Mouse (Mus musculus) fat pad, adult 2 months (tissue): ENCODE measurements around the gene Kcmf1.
"Not testable (repeated sequence)": the region's sequence is repeated elsewhere in the genome, so short reads cannot be mapped to it uniquely, and the experiment has no call there.

Source experiments
- DNase-seq: peaks from one replicate; pipeline ENCODE4 v3.0.0-alpha.2; 2011; ENCODE audit warnings: low read depth, low spot score; ENCODE audit errors: extremely low read depth

The Kcmf1 gene

DNA sequence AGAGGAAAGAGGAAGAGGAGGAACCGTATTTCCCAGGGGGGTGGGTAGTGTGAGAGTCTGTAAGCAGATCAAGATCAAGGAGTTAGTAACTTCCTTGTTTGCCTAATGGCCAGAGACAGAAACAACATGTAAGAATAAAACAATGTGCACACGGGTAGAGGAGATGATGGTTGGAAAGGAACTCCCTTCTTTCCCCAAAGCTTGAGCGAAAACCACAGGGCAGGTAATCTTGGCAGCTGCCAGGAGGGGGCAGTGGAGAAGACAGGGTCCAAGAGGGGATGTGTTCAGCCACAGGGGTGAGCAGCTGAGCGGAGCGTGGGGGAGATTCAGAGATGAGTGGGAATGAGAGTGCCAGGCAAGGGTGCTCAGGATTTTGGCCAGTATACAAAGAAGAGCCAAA, 48.1 kb downstream of the Kcmf1 start:
- no peak for DNase-seq

DNA sequence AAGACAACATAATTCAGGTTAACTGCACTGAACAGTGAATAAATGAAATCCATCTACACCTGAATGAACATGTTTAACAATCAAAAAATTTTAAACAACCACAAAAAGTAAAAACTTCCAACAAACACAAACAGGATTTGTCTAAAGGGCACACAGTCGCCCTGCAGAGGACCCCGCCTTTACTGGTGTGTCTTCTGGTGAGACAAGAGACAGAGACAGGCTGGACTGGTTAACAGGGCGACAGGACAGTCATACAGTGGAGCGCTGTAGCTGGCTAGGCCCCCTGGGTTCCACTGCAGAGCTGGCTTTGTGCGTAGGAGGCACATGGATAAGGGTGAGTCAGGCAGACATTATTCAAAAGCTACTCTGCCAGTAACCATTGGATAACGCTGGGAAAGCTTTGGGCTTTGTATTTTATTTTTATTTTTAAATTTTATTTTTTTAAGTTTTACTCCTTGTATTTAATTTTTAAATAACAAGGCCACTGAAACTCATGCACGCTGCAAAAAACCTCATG, 57.7 kb downstream of the Kcmf1 start:
- no peak for DNase-seq

DNA sequence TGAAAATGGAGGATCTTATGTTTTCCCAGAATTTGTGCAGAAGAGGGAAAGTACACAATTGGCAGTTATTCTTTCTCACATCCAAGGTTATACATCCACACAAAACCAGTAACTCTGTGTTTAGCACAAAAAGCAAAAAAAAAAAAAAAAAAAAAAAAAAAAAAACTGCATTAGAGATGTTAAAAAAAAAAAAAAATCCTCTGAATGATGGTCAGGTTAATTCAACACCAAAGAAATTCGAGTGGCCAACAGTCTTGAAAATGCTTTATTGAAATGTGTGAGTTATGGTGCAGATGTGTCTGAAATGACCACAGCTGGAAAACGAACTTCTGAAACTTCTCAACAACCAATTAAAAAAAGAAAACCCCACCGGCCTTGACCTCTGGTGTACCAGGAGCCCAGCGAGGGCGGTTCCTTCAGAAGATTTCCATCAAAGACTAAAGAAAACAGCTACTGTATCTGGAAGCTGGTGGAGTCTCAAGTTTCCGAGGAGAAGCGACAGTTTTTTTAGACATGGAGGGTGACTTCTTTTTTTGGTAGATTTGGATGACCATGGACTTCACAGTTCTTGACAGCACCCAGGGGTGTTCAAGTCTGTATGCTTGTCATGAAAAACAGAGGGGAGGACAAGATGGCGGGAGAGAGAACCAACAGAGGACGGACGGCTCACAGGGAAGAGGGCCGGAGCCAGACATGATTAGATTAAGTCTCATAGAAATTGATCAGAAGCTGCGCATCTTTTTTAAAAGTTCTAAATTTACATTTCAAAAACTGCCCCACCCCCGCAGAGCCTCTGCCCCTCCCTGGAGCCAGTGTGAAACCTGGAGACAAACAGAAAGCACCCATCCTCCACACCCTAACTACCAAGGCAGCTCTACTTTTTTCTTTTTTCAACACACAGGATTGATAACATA, 58.7 kb downstream of the Kcmf1 start:
- DNase-seq, result no peak

DNA sequence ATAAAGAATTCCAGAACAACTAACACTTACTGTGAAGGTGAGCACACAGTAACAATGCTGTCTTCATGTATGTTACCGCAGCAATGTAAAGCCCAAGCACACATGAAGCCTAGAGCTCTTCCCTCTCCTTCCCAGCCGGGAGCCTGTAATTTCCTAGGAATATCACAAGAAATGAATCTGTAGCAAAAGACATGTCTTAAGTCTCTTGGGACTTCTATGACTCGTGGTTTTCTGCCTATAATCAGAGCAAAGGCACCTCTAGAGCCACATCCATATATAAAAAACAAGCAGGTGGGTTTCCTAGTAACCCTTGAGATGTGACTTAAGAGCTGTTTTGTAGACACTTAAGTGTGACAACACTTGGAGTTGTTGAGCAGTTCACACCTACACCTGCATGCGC, 62.0 kb downstream of the Kcmf1 start:
- no peak for DNase-seq

DNA sequence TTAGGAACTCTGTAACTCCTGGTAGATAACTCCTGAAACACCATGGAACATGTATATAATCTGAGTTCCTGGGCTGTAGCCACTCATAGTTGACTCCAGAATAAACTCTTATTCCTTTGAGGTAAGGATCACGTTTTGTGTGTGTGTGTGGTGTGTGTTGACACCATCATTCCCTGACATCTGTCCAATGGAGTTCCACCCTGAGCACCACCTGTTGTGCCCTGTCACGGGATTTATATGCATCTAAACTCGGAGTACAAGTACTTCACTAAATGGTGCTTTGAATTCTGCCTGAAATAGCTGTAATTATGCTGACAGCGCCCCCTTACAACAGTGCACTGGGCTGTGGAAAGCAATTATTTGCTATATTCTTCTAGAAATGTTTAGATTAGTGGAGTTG, 65.3 kb downstream of the Kcmf1 start:
- DNase-seq, result no peak

DNA sequence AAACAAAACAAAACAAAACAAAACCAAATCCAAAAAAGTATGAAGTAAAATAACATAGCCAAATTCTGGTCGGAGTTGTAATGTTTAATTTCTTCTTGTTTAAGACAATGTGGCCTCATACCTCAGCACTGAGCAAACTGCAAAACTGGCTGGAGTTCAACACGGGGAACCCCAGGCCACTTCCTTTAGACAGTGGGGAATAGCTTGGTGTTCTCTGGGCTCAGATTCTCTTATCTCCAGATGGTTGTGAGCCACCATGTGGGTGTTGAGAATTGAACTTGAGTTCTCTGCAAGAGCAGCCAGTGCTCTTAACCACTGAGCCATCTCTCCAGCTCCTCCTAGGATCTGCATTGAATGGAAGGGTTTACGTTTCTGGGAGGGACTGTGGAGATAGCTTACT, 67.9 kb downstream of the Kcmf1 start:
- no peak for DNase-seq

DNA sequence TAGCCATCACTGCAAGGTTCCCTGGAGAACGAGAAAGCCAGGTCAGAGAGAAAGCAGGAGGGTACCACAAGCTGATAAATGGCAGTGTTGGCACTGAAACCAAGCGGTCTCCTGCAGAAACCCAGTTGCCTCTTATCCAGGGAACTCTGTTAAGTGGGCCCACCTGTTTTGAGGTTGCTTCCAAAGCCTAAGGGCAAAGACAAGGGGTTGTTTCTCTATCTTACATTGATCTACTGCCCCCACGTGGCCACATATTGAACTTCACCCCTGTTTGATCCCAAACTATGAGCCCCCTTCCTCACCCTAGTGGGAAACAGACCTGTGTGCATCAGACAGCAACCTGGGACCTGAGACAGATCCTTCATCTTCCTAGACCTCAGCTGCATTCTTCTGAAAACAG, 68.5 kb downstream of the Kcmf1 start:
- DNase-seq, result no peak

DNA sequence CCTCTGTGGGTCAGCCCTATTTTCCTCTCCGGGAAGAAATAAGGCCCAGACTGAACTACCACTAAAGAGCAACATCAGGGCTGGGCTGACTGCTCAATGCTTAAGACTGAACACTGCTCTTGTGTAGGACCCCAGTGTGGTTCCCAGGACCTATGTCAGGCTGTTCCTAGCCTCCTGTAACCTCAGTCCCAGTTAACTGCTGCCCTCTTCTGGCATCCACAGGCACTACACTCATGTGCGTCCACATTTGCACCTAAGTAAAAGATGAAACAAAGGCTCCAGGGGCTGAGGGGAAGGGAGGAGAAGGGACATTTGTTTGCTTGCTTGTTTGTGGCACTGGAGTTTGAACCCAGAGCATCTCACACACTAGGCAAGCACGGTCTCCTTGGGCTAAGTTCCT, 70.9 kb downstream of the Kcmf1 start:
- DNase-seq, result no peak

DNA sequence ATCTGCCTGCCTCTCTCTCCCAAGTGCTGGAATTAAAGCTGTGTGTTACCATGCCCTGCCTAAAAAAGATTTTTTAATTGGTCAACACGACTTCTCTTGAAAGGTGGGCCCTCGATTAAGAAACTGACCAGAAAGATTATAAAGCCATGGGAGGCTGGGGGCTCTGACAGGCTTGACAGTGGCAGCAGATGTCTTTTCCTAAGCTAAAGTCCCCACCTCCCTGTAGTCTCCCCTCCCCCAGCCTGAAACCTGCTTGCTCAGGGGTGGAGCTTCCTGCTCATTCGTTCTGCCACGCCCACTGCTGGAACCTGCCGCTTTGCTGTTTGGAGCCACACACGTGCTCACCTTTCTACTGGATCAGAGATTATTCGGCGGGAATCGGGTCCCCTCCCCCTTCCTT, 71.7 kb downstream of the Kcmf1 start:
- DNase-seq, result not testable (repeated sequence)

DNA sequence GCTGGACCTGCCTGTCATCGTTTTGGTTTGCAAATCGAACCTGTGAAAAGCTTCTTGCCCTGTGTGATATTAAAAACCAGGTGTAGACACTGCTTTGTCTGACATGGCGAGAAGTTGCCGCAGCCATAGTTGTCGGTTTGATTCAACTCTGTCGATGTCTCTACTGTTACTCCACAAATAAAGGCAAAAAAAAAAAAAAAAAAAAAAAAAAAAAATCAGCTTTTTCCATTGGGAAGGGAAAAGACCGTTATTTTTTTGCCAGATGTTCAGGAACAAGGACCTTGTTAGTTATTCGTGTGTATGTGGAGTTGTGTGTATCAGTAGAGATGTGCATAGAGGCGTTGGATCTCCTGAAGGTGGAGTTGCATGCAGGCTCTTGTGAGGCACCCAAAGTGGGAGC, 74.0 kb downstream of the Kcmf1 start:
- no peak for DNase-seq

DNA sequence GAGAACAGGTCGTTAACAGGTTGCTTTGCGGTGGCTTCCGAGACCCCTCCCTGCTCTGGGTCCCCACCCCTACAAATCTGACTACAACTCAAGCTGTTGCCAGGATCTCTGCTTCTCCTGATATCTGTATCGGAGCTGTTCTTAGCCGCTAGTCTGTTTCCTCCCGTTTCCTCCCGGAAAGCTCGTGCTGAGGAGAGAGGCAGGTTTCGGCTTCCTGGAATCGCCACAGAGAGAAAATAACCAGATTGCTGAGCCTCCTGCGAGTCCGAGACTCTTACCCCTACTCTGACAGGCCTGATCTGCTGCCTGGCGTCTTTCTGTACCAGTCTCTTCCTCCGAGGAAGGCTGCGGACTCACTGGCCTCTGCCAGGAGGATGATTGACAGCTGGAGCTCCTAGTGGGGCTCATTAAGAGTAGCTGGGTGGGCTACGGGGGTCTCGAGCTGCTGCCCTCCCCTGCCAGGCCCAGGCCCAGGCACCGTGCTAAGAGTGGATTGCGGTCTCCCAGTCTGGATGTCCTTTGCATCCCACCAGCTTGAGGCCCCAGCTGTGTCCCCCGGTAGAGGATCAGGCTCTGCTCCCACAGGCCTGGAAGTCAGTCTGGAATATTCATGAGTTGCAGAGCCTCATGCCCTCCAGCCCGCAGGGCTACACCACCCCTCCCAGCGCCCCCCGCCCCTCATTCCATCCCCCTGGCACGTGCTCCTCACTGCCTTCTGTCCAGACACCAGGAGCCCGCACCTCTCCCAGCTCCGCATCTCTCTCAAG, 74.6 kb downstream of the Kcmf1 start:
- DNase-seq, result no peak

DNA sequence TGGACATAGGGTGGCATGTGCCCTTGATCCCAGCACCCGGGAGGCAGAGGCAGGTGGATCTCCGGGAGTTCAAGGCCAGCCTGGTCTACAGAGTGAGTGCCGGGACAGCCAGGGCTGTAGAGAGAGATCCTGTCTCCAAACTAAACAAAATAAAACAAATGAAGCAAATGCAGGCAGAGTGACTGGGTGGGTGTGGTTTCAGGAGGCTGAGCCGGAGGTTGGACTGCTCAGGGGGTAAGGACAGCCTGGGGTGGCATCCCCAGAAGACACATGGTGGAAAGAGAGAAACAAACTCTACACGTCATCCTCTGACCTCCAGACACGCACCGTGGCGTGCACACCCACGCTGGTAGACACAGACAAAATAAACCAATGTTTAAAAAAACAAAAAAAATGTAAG, 86.3 kb downstream of the Kcmf1 start:
- no peak for DNase-seq

DNA sequence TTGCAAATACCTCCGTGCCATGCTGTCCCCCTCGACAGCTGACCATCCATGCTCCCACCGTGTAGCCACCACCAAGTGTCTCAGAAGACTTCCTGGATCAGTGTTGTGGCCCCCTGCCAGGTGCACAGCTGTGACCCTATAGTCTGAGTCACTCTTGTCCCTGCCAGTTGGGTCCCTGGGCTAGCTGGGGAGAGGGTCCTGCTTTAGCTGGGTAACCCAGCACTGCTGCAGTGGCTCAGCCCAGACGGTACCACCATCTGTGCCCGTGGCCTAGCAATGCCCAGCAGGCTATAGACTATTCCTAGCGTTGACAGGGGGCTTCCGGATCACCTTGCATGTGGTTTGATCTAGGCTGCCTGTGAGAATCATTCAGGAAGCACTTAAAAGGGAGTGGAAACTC, 89.5 kb downstream of the Kcmf1 start:
- no peak for DNase-seq

DNA sequence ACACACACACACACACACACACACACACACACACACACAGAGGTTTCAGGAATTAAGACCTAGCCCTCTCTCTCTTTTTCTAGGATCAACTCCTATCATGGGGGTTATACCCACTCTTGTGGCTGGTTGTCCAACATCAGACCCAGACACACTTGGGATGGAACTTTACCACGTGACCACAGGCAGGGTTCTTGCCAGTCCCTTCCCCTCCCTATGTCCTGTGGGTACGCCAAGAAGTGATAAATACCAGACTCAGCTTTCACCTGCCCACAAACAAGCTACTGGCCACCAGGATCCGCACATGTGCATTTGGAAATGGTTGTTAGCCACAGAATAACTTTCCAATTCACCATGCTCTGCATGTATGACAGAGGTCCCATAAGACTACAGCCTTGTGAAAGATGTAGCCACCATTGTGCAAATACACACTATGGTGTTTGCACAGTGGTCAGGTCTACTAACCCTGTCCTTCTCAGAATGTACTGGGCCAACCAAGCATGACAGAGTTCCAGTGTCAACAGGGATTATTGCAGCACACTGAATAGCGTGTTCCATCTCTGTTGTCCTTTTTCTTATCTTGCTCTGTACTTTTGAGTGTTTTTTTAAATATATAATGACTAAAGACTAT, 90.1 kb downstream of the Kcmf1 start:
- no peak for DNase-seq

DNA sequence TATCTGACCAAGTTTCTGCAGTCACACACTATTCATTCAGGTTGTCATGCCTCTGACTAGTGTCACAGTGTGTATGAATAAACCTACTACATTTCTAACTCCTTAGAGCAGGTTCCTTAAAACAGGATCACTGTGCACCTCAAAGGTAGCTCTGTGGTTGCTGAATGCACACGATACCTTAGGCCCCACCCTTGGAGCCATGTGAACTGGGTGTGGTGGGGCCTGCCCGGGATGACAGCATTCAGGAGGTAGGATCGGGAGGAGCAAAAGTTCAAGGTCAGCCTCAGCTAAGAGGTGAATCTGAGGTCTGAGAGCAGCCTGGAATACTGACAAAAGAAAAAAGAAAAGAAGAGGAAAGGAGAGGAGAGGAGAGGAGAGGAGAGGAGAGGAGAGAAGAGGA, 91.4 kb downstream of the Kcmf1 start:
- DNase-seq, result no peak

DNA sequence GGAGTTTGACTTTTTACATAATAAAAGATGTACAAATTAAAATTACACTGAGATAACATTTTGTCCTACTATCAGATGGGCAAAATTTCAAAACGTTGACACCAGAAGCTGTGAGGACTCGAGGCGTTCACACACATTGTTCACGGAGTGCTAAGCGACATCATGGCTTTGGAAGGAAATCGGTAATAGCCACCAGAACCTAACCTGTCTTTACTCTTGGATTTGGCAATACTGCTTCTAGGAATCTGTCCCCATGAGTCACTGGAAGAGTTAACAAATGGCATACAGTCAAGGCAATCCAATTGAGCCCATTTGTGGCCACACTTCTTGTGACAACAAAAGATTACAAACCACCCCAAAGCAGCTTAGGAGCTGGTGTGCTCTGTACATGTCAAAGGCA, 96.1 kb downstream of the Kcmf1 start:
- peak; percentile 71 for DNase-seq

DNA sequence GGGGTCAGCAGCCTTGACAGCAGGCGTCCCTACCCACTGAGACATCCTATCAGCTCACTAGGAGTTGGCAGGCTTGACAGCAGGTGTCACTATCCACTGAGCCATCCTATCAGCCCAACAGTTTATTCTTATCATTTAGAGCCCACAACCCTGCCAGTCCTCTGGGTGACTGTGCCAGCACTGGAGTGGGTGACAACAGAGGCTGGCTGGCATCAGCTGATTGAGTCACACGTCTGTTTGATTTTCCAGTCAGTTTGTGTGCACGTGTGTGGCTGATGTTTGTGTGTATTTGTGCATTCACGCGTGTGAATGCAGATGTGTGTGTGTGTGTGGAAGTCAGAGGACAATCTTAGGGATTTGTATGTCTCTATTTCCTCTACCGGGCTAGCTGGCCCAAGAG, 97.7 kb downstream of the Kcmf1 start:
- DNase-seq, result no peak

DNA sequence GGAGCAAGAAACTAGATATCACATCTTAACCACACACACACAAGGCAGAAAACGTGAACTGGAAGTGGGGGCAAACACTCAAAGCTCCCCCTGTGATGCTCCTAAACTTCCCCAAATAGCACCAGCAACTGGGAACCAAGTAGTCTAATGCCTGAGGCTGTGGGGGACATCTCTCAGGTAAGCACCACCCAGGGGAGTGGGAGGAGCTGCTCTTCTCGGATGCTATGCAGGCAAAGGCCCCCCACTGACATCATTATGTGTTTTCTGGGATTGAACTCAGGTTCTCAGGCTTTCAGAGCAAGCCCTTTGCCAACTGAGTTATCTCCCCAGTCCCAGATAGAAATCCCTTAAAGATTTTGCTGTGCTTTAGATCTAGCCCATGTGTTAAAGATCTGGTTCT, 99.1 kb downstream of the Kcmf1 start:
- DNase-seq, result no peak

DNA sequence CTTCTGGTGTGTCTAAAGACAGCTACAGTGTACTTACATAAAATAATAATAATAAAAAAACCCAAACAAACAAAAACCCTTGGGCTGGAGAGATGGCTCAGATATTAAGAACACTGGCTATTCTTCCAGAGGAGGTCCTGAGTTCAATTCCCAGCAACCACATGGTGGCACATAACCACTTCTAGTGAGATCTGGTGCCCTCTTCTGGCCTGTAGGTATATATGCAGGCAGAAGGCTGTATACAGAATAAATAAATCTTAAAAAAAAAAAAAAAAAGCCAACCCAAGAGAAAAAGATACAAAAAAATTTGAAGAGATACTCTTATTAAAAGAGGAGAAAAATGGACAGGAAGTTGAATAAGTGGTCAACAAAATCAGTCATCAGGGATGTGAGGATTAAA, 102.0 kb downstream of the Kcmf1 start:
- DNase-seq, result no peak

DNA sequence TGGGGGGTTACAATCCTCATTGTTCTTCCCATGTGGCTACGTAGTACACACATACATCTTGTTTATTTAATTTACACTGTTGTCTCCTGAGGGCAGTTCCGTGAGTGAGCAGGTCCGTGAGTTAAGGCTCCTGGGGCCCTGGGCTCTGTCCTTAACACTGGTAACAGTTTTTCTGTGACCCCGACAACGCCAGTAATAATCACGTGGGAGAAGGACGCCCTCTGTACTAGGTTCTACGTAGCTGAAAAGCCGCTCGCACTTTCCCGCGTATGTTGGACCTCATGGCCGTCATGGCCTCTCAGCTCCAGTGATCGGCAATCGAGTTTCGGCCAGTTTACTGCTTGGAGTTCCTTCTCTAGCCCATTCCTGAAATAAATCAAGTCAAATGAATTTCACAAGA, 104.3 kb downstream of the Kcmf1 start:
- DNase-seq, result no peak

DNA sequence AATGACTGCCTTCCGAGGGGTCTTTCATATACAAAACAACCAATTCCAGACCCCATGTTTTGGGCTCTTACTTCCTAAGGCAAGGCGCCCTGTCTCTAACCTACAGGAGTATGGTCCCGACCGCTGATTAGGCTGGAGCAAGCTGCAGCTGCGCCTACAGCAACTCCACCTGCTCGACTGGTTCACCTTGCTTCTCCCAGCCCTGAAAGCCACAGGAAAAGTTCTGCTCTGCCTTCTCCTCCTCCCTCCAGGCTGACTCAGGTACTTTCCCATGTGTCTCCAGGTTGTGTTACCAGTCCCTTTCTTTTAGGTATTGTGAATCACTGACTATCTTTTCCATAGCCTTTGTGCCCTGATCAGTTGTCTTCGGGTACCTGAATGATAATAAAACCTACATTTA, 104.9 kb downstream of the Kcmf1 start:
- DNase-seq, result no peak

DNA sequence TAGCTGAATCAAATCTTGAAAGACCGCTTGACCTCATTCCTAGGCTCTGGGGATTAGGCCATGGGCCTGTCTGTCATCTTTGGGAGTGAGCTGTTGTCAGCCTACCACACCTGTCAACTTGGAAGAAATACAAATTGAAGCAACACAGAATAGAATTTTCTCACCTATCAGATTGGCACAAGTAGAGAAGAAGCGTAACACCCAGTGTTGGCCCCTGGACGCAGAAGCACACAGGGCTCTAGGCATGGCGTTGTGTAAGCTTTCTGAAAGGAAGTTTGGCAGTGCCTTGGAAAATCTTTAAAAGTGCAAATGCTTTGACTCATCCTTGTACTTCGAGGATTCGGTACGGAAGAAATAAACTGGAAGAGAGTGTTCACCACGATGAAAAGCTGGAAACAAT, 107.1 kb downstream of the Kcmf1 start:
- peak; percentile 81 for DNase-seq
